Comparison of ENCODE assay signal across 9 mouse cellular contexts in genomic region chr10:111101901-111102761, GRCm38 (mm10).
DNase-seq lines count a peak whose midpoint lies in the region; ATAC-seq and TF ChIP-seq lines count a peak whose summit lies in the region.
"Had no signal": no experiment of that assay in that cellular context is flagged by ENCODE, and none has a peak within 500 bp of the region (broad histone marks: within the 10 kb centered on the region; RNA-seq: fewer than 3 reads in every experiment).

No protein-coding gene starts in this region.

- no peak for TF ChIP-seq CTCF in C2C12 (IDR thresholded peaks at IDR 0.05; ENCODE audit: control insufficient read depth, insufficient read depth, insufficient read length)
- no peak for TF ChIP-seq CTCF in liver, postnatal 0 days (IDR thresholded peaks at IDR 0.05; ENCODE audit: low read depth)

- no peaks in the 10 kb centered on the region for H3K79me3 ChIP-seq in C2C12 (ENCODE audit: low read depth)

- peak overlapping the region; percentile 61 for H3K27ac ChIP-seq in liver, postnatal 0 days (ENCODE audit: low read depth)
- H3K27ac ChIP-seq in limb, embryonic 10.5 days, result no peak overlapping the region
- H3K27ac ChIP-seq: hindbrain, embryonic 15.5 days had no signal

- H3K27me3 ChIP-seq in C2C12 (ENCODE audit: control insufficient read depth, insufficient read depth, insufficient read length), result no peaks in the 10 kb centered on the region
- no peaks in the 10 kb centered on the region for H3K27me3 ChIP-seq in liver, postnatal 0 days (ENCODE audit: insufficient read depth, low read length)
- no peaks in the 10 kb centered on the region for H3K27me3 ChIP-seq in limb, embryonic 10.5 days (ENCODE audit: low read depth, poor library complexity, severe bottlenecking)
- H3K27me3 ChIP-seq: hindbrain, embryonic 15.5 days had no signal

- 30% methylated on average over 18 of the region's 18 CpGs for WGBS in liver, postnatal 0 days (ENCODE audit: insufficient replicate concordance)
- WGBS in limb, embryonic 10.5 days, result 84% methylated on average over 18 of the region's 18 CpGs

- peak; percentile 64 for ATAC-seq in liver, postnatal 0 days
- no peak for ATAC-seq in erythroblast, adult 5-6 weeks (replicated peaks; ENCODE audit: low FRiP score, poor library complexity, severe bottlenecking)

- H3ac ChIP-seq in C2C12 (ENCODE audit: control insufficient read depth, insufficient read length, low read depth), result peak overlapping the region; percentile 47

- H3K79me2 ChIP-seq in C2C12 (ENCODE audit: control insufficient read depth, insufficient read depth), result no peaks in the 10 kb centered on the region

- intact Hi-C loops in heart, postnatal 10 days (cut with DNase I), result loop anchor here (2.0 kb wide), 1 partner anchor 307 kb away; no protein-coding TSS in a partner anchor

- peak overlapping the region; percentile 18 for H3K4me3 ChIP-seq in C2C12 (ENCODE audit: insufficient read depth, poor library complexity, severe bottlenecking)
- H3K4me3 ChIP-seq in liver, postnatal 0 days (ENCODE audit: low read depth, low read length), result peak overlapping the region; percentile 27
- no peak overlapping the region for H3K4me3 ChIP-seq in limb, embryonic 10.5 days
- H3K4me3 ChIP-seq: hindbrain, embryonic 15.5 days had no signal

- no peaks in the 10 kb centered on the region for H3K9me3 ChIP-seq in liver, postnatal 0 days (ENCODE audit: low read length)
- no peaks in the 10 kb centered on the region for H3K9me3 ChIP-seq in limb, embryonic 10.5 days (replicated peaks)
- H3K9me3 ChIP-seq: hindbrain, embryonic 15.5 days had no signal

- peak; percentile 83 for TF ChIP-seq EP300 in liver, postnatal 0 days (IDR thresholded peaks at IDR 0.05; ENCODE audit: low read depth)

- no peaks in the 10 kb centered on the region for H3K4me1 ChIP-seq in liver, postnatal 0 days (ENCODE audit: insufficient read depth)
- H3K4me1 ChIP-seq in limb, embryonic 10.5 days, result peaks cover 14% of the 10 kb centered on the region

- peak overlapping the region; percentile 65 for H3K4me2 ChIP-seq in liver, postnatal 0 days (ENCODE audit: low read depth, low read length)
- H3K4me2 ChIP-seq: hindbrain, embryonic 15.5 days had no signal

- H3K9ac ChIP-seq in liver, postnatal 0 days (replicated peaks), result no peak overlapping the region
- H3K9ac ChIP-seq: hindbrain, embryonic 15.5 days had no signal

- H3K36me3 ChIP-seq in C2C12 (ENCODE audit: control insufficient read depth, insufficient read depth), result no peaks in the 10 kb centered on the region
- no peaks in the 10 kb centered on the region for H3K36me3 ChIP-seq in liver, postnatal 0 days (replicated peaks; ENCODE audit: insufficient read depth, low read length)
- H3K36me3 ChIP-seq in limb, embryonic 10.5 days, result no peaks in the 10 kb centered on the region
- H3K36me3 ChIP-seq: hindbrain, embryonic 15.5 days had no signal

- DNase-seq in adrenal gland, postnatal 36 days, result peak; percentile 46 to 67
- DNase-seq in heart, postnatal 10 days, result peak; percentile 72 to 76
- DNase-seq in liver, postnatal 0 days, result peak; percentile 50
- DNase-seq in layer of hippocampus, adult 18-20 months (ENCODE audit: low spot score in 2 of 2), result no peak
- no peak for DNase-seq in ovary, postnatal 10 days (ENCODE audit: low spot score)
- DNase-seq in limb, embryonic 10.5 days (ENCODE audit: low spot score), result no peak

TF ChIP-seq in C2C12, 6 proteins besides CTCF, POLR2A, EP300 and RAD21:
- TF ChIP-seq CEBPB (IDR thresholded peaks at IDR 0.05; ENCODE audit: low read depth), result no peak
- no peak for TF ChIP-seq FOSL1 (IDR thresholded peaks at IDR 0.05; ENCODE audit: insufficient read depth, low read length, poor library complexity, severe bottlenecking)
- no peak for TF ChIP-seq USF1 (IDR thresholded peaks at IDR 0.05; ENCODE audit: low read depth)
- TF ChIP-seq MYOD1 (IDR thresholded peaks at IDR 0.05; ENCODE audit: control insufficient read depth, insufficient read length, low read depth), result no peak
- TF ChIP-seq MAX (IDR thresholded peaks at IDR 0.05), result no peak
- no peak for TF ChIP-seq MYOG (IDR thresholded peaks at IDR 0.05; ENCODE audit: control insufficient read depth, extremely low read depth, insufficient read length)

Comparison
In these comparisons a context has a peak if more than half of its experiments do, and no peak if none do; other contexts are left out.
1. DNase-seq: peak in adrenal gland, postnatal 36 days (2 of 2), heart, postnatal 10 days (2 of 2) and liver, postnatal 0 days (single experiment); none in layer of hippocampus, adult 18-20 months (0 of 2), ovary, postnatal 10 days (single experiment) and limb, embryonic 10.5 days (single experiment).